Mouse (Mus musculus) heart, postnatal 25 days (tissue): Measurements from ENCODE around the gene Rnf225. TPM values are rescaled to one million over a fixed set of nuclear protein-coding genes. Genes with fewer than 3 reads are reported as not detected.

ENCODE experiments used
- DNase-seq: peaks from one replicate; pipeline ENCODE4 v3.0.0; 2022; ENCODE audit warnings: low spot score
- intact Hi-C: fragments of 180-260 bp; cut with DNase I; formaldehyde crosslinking; loops from one replicate; pipeline ENCODE4 v1.15.1; 2025
- total RNA-seq, 2 experiments: library from RNA; stranded (reverse); gene quantifications; 2 replicates each; pipeline ENCODE4 v1.2.3; 2021

Gene Rnf225
- total RNA-seq, 2 experiments from 2014 or later = 0.21 to 0.22 TPM

GRCm38 (mm10) chr7:12977682-12978389, 50.6 kb downstream of the Rnf225 start, which contains the start of gene Zfp446:
Zfp446 (plus strand) TSS chr7:12977848.
- DNase-seq = peak; percentile 99
- intact Hi-C loops = loop anchor here (5.0 to 10.0 kb wide), 2 partner anchors 56 to 173 kb away; partner anchors contain the start of genes Rps5 and Zscan18

GRCm38 (mm10) chr7:12978931-12979722, 51.9 kb downstream of the Rnf225 start:
- no peak for DNase-seq
- intact Hi-C loops = loop anchor here (5.0 to 10.0 kb wide), 2 partner anchors 57 to 174 kb away; partner anchors contain the start of genes Rps5 and Zscan18

- intact Hi-C loops = loop anchor here (5.0 to 10.0 kb wide), 2 partner anchors 57 to 175 kb away; partner anchors contain the start of genes Rps5 and Zscan18
- no peak for DNase-seq
These were observed 52.6 kb downstream of the Rnf225 start for GRCm38 (mm10) chr7:12979776-12980175.

DNA sequence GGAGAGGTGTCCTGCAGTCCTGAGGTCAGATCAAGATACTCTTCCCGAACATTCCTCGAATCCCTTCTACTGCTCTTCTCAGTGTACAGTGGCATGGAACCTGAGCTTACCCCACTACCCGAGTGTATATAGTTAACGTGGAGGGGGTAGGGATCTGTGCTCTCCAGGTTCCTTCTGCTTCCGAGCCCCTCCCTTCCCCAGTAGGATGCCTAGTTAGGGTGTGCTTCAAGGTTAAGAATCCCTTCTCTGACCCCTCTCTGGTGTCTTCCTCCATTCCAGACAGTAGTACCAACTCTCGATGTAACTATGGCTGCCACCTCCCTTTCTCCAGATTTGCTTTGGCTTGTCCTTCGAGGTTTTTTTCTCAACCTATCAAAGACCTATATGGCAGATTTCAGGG, 53.1 kb downstream of the Rnf225 start:
- no peak for DNase-seq
- intact Hi-C loops = no loop called here

Other genes starting within 250 kb of the Rnf225 start
- not detected for gene Vmn2r55, start 242.4 kb upstream of the Rnf225 start, total RNA-seq
- not detected for gene Vmn2r56, start 192.4 kb upstream of the Rnf225 start, total RNA-seq
- gene Zscan18, start 123.8 kb upstream of the Rnf225 start, total RNA-seq = under 1 TPM; 0.48 to 0.91 TPM
- gene Zfp329, start 108.6 kb upstream of the Rnf225 start, total RNA-seq = 1 to 10 TPM; 6.6 to 7.1 TPM
- gene Zfp110, start 92.7 kb upstream of the Rnf225 start, total RNA-seq = 10 to 100 TPM; 14.1 to 16.3 TPM
- 1 to 10 TPM; 3.2 to 4.0 TPM for gene Zfp128, start 46.2 kb upstream of the Rnf225 start, total RNA-seq
- 1 to 10 TPM; 5.2 to 6.2 TPM for gene Zscan22, start 29.6 kb upstream of the Rnf225 start, total RNA-seq
- gene Rps5, start 5.1 kb upstream of the Rnf225 start, total RNA-seq = 100 to 1,000 TPM; 507 to 542 TPM
- gene Zfp324, start 38.4 kb downstream of the Rnf225 start, total RNA-seq = 1 to 10 TPM; 3.2 to 4.6 TPM
- gene Zfp446, start 50.4 kb downstream of the Rnf225 start, total RNA-seq = 1 to 10 TPM; 2.5 to 3.0 TPM
- not detected for gene Slc27a5, start 70.8 kb downstream of the Rnf225 start, total RNA-seq
- 10 to 100 TPM; 86.8 to 96.2 TPM for gene Trim28, start 71.7 kb downstream of the Rnf225 start, total RNA-seq
- gene Zbtb45, start 82.6 kb downstream of the Rnf225 start, total RNA-seq = 10 to 100 TPM in 1 of 2 experiments, 1 to 10 TPM in 1; 7.3 to 10.9 TPM
- gene Chmp2a, start 107.4 kb downstream of the Rnf225 start, total RNA-seq = 100 to 1,000 TPM; 120 to 122 TPM
- gene Ube2m, start 110.9 kb downstream of the Rnf225 start, total RNA-seq = 100 to 1,000 TPM; 190 to 199 TPM
- under 1 TPM; 0.39 to 0.48 TPM for gene Mzf1, start 127.3 kb downstream of the Rnf225 start, total RNA-seq
- gene Vmn1r85, start 167.8 kb downstream of the Rnf225 start, total RNA-seq = not detected
- gene Vmn1r86, start 192.5 kb downstream of the Rnf225 start, total RNA-seq = not detected
- gene Vmn1r87, start 212.7 kb downstream of the Rnf225 start, total RNA-seq = not detected
- under 1 TPM; 0.03 to 0.05 TPM for gene Vmn1r88, start 232.2 kb downstream of the Rnf225 start, total RNA-seq